In genomic region chr4:155481381-155482124, GRCm38 (mm10) we compare ENCODE assay signal across 8 mouse cellular contexts. TPM values are rescaled to one million over a fixed set of nuclear protein-coding genes. Genes with fewer than 3 reads are reported as not detected.
DNase-seq lines count a peak whose midpoint lies in the region; ATAC-seq and TF ChIP-seq lines count a peak whose summit lies in the region.

No protein-coding gene starts in this region.

- TF ChIP-seq CTCF in G1E (IDR thresholded peaks at IDR 0.05; ENCODE audit: low read depth, low read length), result peak; percentile 66
- peak; percentile 98 for TF ChIP-seq CTCF in olfactory bulb, adult 2 months (IDR thresholded peaks at IDR 0.05; ENCODE audit: insufficient read depth, low read depth, low read length)

- peaks cover 11% of the 10 kb centered on the region for H3K27me3 ChIP-seq in G1E (ENCODE audit: insufficient read depth, low read length)
- H3K27me3 ChIP-seq in forebrain, embryonic 16.5 days (replicated peaks; ENCODE audit: control insufficient read depth, insufficient read depth, low read length), result no peaks in the 10 kb centered on the region
- no peaks in the 10 kb centered on the region for H3K27me3 ChIP-seq in lung, embryonic 15.5 days

- DNase-seq in G1E (ENCODE audit: low spot score), result peak; percentile 76
- peak; percentile 70 to 88 for DNase-seq in cerebellum, adult 18-20 months
- peak; percentile 86 to 87 for DNase-seq in heart, postnatal 36 days
- DNase-seq in layer of hippocampus, adult 8-10 months (ENCODE audit: low spot score in 2 of 2), result peak; percentile 61 to 77
- DNase-seq in thymus, adult 18-20 months, result peak; percentile 51 to 58

- no peaks in the 10 kb centered on the region for H3K9me3 ChIP-seq in G1E (replicated peaks)
- H3K9me3 ChIP-seq in forebrain, embryonic 16.5 days (ENCODE audit: control insufficient read depth, low read length), result no peaks in the 10 kb centered on the region
- no peaks in the 10 kb centered on the region for H3K9me3 ChIP-seq in lung, embryonic 15.5 days

- peak; percentile 79 for ATAC-seq in G1E (ENCODE audit: extremely low read depth, insufficient number of reproducible peaks, low FRiP score, poor library complexity, severe bottlenecking)
- ATAC-seq in forebrain, embryonic 16.5 days, result peak; percentile 75; the same call in 1 of the 2 replicates
- peak; percentile 70 for ATAC-seq in lung, embryonic 15.5 days (ENCODE audit: borderline replicate concordance, extremely low read depth, low FRiP score, low TSS enrichment)

- WGBS in forebrain, embryonic 16.5 days, result 22% methylated on average over 28 of the region's 28 CpGs
- WGBS in lung, embryonic 15.5 days, result 19% methylated on average over 28 of the region's 28 CpGs
- 12% methylated on average over 28 of the region's 28 CpGs for WGBS in olfactory bulb, adult 2 months

- intact Hi-C loops in heart, postnatal 36 days (cut with DNase I), result loop anchor here (1.0 to 2.0 kb wide), 3 partner anchors 87 to 219 kb away; no protein-coding TSS in a partner anchor

- H3K36me3 ChIP-seq in G1E (replicated peaks), result no peaks in the 10 kb centered on the region
- no peaks in the 10 kb centered on the region for H3K36me3 ChIP-seq in forebrain, embryonic 16.5 days (ENCODE audit: control insufficient read depth, insufficient read depth)
- H3K36me3 ChIP-seq in lung, embryonic 15.5 days, result no peaks in the 10 kb centered on the region

- no peak overlapping the region for H3K27ac ChIP-seq in forebrain, embryonic 16.5 days (ENCODE audit: low read length)
- H3K27ac ChIP-seq in lung, embryonic 15.5 days, result peak overlapping the region; percentile 53; the same call in 1 of the 2 replicates
- H3K27ac ChIP-seq in olfactory bulb, adult 2 months (ENCODE audit: insufficient read depth, low read depth, low read length), result no peak overlapping the region

- no peak overlapping the region; the same call in 1 of the 2 replicates for H3K4me3 ChIP-seq in G1E (ENCODE audit: low read depth, low read length)
- H3K4me3 ChIP-seq in forebrain, embryonic 16.5 days (replicated peaks; ENCODE audit: low read length), result no peak overlapping the region
- H3K4me3 ChIP-seq in lung, embryonic 15.5 days, result peak overlapping the region; percentile 30
- no peak overlapping the region for H3K4me3 ChIP-seq in olfactory bulb, adult 2 months (ENCODE audit: insufficient read depth, low read depth, low read length)

- TF ChIP-seq POLR2A in olfactory bulb, adult 2 months (IDR thresholded peaks at IDR 0.05; ENCODE audit: insufficient read depth, low read depth, low read length), result no peak

- no peak overlapping the region for H3K9ac ChIP-seq in forebrain, embryonic 16.5 days (replicated peaks; ENCODE audit: low read depth, low read length)
- no peak overlapping the region; the same call in 1 of the 2 replicates for H3K9ac ChIP-seq in lung, embryonic 15.5 days

- peak overlapping the region; percentile 4; the same call in 1 of the 2 replicates for H3K4me2 ChIP-seq in forebrain, embryonic 16.5 days (ENCODE audit: low read length)
- H3K4me2 ChIP-seq in lung, embryonic 15.5 days, result peak overlapping the region; percentile 57

- peaks cover 20% of the 10 kb centered on the region for H3K4me1 ChIP-seq in G1E (ENCODE audit: insufficient read depth, low read depth, low read length)
- H3K4me1 ChIP-seq in forebrain, embryonic 16.5 days (replicated peaks; ENCODE audit: control insufficient read depth, insufficient read depth, low read length), result no peaks in the 10 kb centered on the region
- peaks cover 9% of the 10 kb centered on the region for H3K4me1 ChIP-seq in lung, embryonic 15.5 days
- no peaks in the 10 kb centered on the region for H3K4me1 ChIP-seq in olfactory bulb, adult 2 months (ENCODE audit: control insufficient read depth, insufficient read depth, low read length)

RNA-seq across cellular contexts. Expression of gene Gnb1, which starts 9.6 kb away (rescaled TPM):
- 604 and 614 TPM in 2 replicates for total RNA-seq in G1E (2014; fragmentation: Nextera tagmentation)
- 94.3 and 136 TPM in 2 replicates for total RNA-seq in G1E (2017)
- polyA plus RNA-seq in G1E (2012), result 43.2 and 50.9 TPM in 2 replicates
- polyA plus RNA-seq in forebrain, embryonic 16.5 days (2015; fragmentation: Nextera tagmentation; extraction: Ambion mirVana), result 1,158 and 1,178 TPM in 2 replicates
- total RNA-seq in heart, postnatal 36 days (2021), result 100 to 1,000 TPM; 176 to 187 TPM
- total RNA-seq in layer of hippocampus, adult 8-10 months (2022), result 100 to 1,000 TPM; 649 to 753 (median 695) TPM
- 527 and 534 TPM in 2 replicates for polyA plus RNA-seq in lung, embryonic 15.5 days (2015; fragmentation: Nextera tagmentation; extraction: Ambion mirVana)
- polyA plus RNA-seq in olfactory bulb, adult 2 months (2012; ENCODE audit: insufficient read depth, insufficient read length, low replicate concordance, missing spikeins), result 260 and 372 TPM in 2 replicates

RNA-seq across cellular contexts. Expression of gene Tmem52, which starts 12.6 kb away (rescaled TPM):
- total RNA-seq in G1E (2014; fragmentation: Nextera tagmentation) (not detected in 2 replicates), G1E (2017) (0.16 TPM in 1 of 2 replicates, not detected in the other)
- not detected in 2 replicates for polyA plus RNA-seq in G1E (2012)
- not detected in 2 replicates for polyA plus RNA-seq in forebrain, embryonic 16.5 days (2015; fragmentation: Nextera tagmentation; extraction: Ambion mirVana)
- total RNA-seq in heart, postnatal 36 days (2021), result 1 to 10 TPM; 4.5 to 10.0 TPM
- total RNA-seq in layer of hippocampus, adult 8-10 months (2022), result 1 to 10 TPM; 1.9 to 4.0 (median 3.0) TPM
- 0.18 and 0.27 TPM in 2 replicates for polyA plus RNA-seq in lung, embryonic 15.5 days (2015; fragmentation: Nextera tagmentation; extraction: Ambion mirVana)
- polyA plus RNA-seq in olfactory bulb, adult 2 months (2012; ENCODE audit: insufficient read depth, insufficient read length, low replicate concordance, missing spikeins), result not detected in 2 replicates
